Mouse (Mus musculus) CH12.LX (cell line): ENCODE data around the gene Polr2a. TPM values are rescaled to one million over a fixed set of nuclear protein-coding genes. Genes with fewer than 3 reads are reported as not detected.

Source experiments
- DNase-seq: peaks from one replicate; pipeline ENCODE4 v3.0.0-alpha.2; 2013; ENCODE audit errors: extremely low read depth
- H3K27ac ChIP-seq: 2 replicates; pipeline ENCODE4 v1.5.1; 2012; ENCODE audit warnings: low read depth, mild to moderate bottlenecking, control low read depth, moderate library complexity; ENCODE audit not compliant: insufficient read depth
- H3K27me3 ChIP-seq: replicated peaks from 2 replicates; pipeline ENCODE3; 2012; ENCODE audit warnings: inconsistent platforms
- H3K36me3 ChIP-seq, 2 experiments: replicated peaks in 1 of 2; 2 replicates each; pipeline versions ENCODE3 to v1.6.1; 2012; ENCODE audit warnings: inconsistent platforms in 1 of 2, low read length in 1 of 2, mild to moderate bottlenecking in 1 of 2, mixed read lengths in 1 of 2, moderate library complexity in 1 of 2; ENCODE audit not compliant: control insufficient read depth in 1 of 2, insufficient read depth in 1 of 2
- H3K4me1 ChIP-seq, 2 experiments: 2 replicates each; pipeline ENCODE4 v1.6.1; 2012; ENCODE audit warnings: inconsistent platforms in 1 of 2, moderate library complexity in 1 of 2; ENCODE audit not compliant: insufficient read depth in 2 of 2, control insufficient read depth in 1 of 2
- H3K4me2 ChIP-seq: 2 replicates; pipeline ENCODE4 v1.6.1; 2012; ENCODE audit warnings: low read depth, mild to moderate bottlenecking, control low read depth; ENCODE audit not compliant: poor library complexity, insufficient read depth, severe bottlenecking
- H3K4me3 ChIP-seq, 3 experiments: fragments of 150-350 bp in 1 of 3; sonication (generic) in 1 of 3; replicated peaks in 1 of 3; 2 replicates each; pipeline versions ENCODE3 to v1.5.1; 2011 to 2012; ENCODE audit warnings: low read depth in 2 of 3, low read length in 2 of 3, mild to moderate bottlenecking in 2 of 3, moderate library complexity in 2 of 3, control low read depth in 1 of 3, improper control_type of control experiment in 1 of 3, inconsistent platforms in 1 of 3, mixed read lengths in 1 of 3; ENCODE audit not compliant: poor library complexity in 1 of 3
- H3K79me2 ChIP-seq: replicated peaks from 2 replicates; pipeline ENCODE4 v1.6.1; 2012; ENCODE audit warnings: mild to moderate bottlenecking, moderate library complexity; ENCODE audit not compliant: control insufficient read depth, poor library complexity, insufficient read depth, severe bottlenecking; ENCODE audit errors: extremely low read depth
- H3K9ac ChIP-seq: 2 replicates; pipeline ENCODE4 v1.6.1; 2012; ENCODE audit warnings: low read depth, mild to moderate bottlenecking, control low read depth, moderate library complexity; ENCODE audit not compliant: insufficient read depth
- H3K9me3 ChIP-seq: replicated peaks from 2 replicates; pipeline ENCODE3; 2012; ENCODE audit warnings: low read length, inconsistent platforms, mixed read lengths
- BHLHE40 ChIP-seq: IDR thresholded peaks from 2 replicates; pipeline ENCODE4 v1.6.1; 2011; ENCODE audit warnings: mild to moderate bottlenecking, low read depth, low read length, improper control_type of control experiment
- CHD1 ChIP-seq: IDR thresholded peaks from 2 replicates; pipeline ENCODE4 v1.6.1; 2012; ENCODE audit warnings: low read depth, low read length, improper control_type of control experiment, inconsistent platforms
- E2F4 ChIP-seq: IDR thresholded peaks from 2 replicates; pipeline ENCODE4 v1.6.1; 2011; ENCODE audit warnings: low read depth, low read length, improper control_type of control experiment; ENCODE audit not compliant: insufficient replicate concordance
- ELF1 ChIP-seq: IDR thresholded peaks from 2 replicates; pipeline ENCODE4 v1.6.1; 2014; ENCODE audit warnings: low read depth, mild to moderate bottlenecking, inconsistent platforms, low read length, improper control_type of control experiment
- EP300 ChIP-seq: IDR thresholded peaks from 2 replicates; pipeline ENCODE4 v1.6.1; 2011; ENCODE audit warnings: low read length, improper control_type of control experiment
- ETS1 ChIP-seq: conservative IDR thresholded peaks from 2 replicates; pipeline ENCODE4 v1.6.1; 2012; ENCODE audit warnings: low read depth, mild to moderate bottlenecking, inconsistent platforms, low read length, improper control_type of control experiment, moderate library complexity
- HCFC1 ChIP-seq: IDR thresholded peaks from 2 replicates; pipeline ENCODE4 v1.6.1; 2012; ENCODE audit warnings: low read depth, mild to moderate bottlenecking, inconsistent platforms, low read length, improper control_type of control experiment
- IRF4 ChIP-seq: IDR thresholded peaks from 2 replicates; pipeline ENCODE4 v1.6.1; 2014; ENCODE audit warnings: low read depth, mild to moderate bottlenecking, inconsistent platforms, low read length, improper control_type of control experiment
- JUN ChIP-seq: IDR thresholded peaks from 2 replicates; pipeline ENCODE4 v1.6.1; 2011; ENCODE audit warnings: low read depth, mild to moderate bottlenecking, low read length, improper control_type of control experiment, moderate library complexity; ENCODE audit not compliant: insufficient read depth
- KAT2A ChIP-seq: IDR thresholded peaks from 2 replicates; pipeline ENCODE4 v1.6.1; 2012; ENCODE audit warnings: low read length, improper control_type of control experiment, inconsistent platforms; ENCODE audit not compliant: insufficient replicate concordance
- MAX ChIP-seq: IDR thresholded peaks from 2 replicates; pipeline ENCODE4 v1.6.1; 2011; ENCODE audit warnings: low read length, improper control_type of control experiment
- MAZ ChIP-seq: IDR thresholded peaks from 2 replicates; pipeline ENCODE4 v1.6.1; 2012; ENCODE audit warnings: low read depth, mild to moderate bottlenecking, inconsistent platforms, low read length, improper control_type of control experiment, moderate library complexity
- MEF2A ChIP-seq: IDR thresholded peaks from 2 replicates; pipeline ENCODE4 v1.6.1; 2014; ENCODE audit warnings: low read depth, mild to moderate bottlenecking, inconsistent platforms, low read length, improper control_type of control experiment, borderline replicate concordance
- MYC ChIP-seq: IDR thresholded peaks from 2 replicates; pipeline ENCODE4 v1.6.1; 2011; ENCODE audit warnings: low read depth, mild to moderate bottlenecking, improper control_type of control experiment, low read length
- NELFE ChIP-seq: IDR thresholded peaks from 2 replicates; pipeline ENCODE4 v1.6.1; 2011; ENCODE audit warnings: low read depth, low read length, improper control_type of control experiment
- NRF1 ChIP-seq: IDR thresholded peaks from 2 replicates; pipeline ENCODE4 v1.6.1; 2014; ENCODE audit warnings: low read depth, mild to moderate bottlenecking, inconsistent platforms, low read length, improper control_type of control experiment, moderate library complexity
- POLR2A ChIP-seq: IDR thresholded peaks from 2 replicates; pipeline ENCODE4 v1.6.1; 2011; ENCODE audit warnings: low read depth, mild to moderate bottlenecking, improper control_type of control experiment, low read length
- POLR2AphosphoS2 ChIP-seq: IDR thresholded peaks from 2 replicates; pipeline ENCODE4 v1.6.1; 2011; ENCODE audit warnings: low read depth, low read length, improper control_type of control experiment
- RAD21 ChIP-seq: IDR thresholded peaks from 2 replicates; pipeline ENCODE4 v1.6.1; 2011; ENCODE audit warnings: low read depth, mild to moderate bottlenecking, low read length, improper control_type of control experiment, moderate library complexity
- RCOR1 ChIP-seq: conservative IDR thresholded peaks from 2 replicates; pipeline ENCODE4 v1.6.1; 2012; ENCODE audit warnings: low read depth, mild to moderate bottlenecking, inconsistent platforms, low read length, improper control_type of control experiment
- SIN3A ChIP-seq: IDR thresholded peaks from 2 replicates; pipeline ENCODE4 v1.6.1; 2012; ENCODE audit warnings: low read length, improper control_type of control experiment, inconsistent platforms
- TBP ChIP-seq: conservative IDR thresholded peaks from 2 replicates; pipeline ENCODE4 v1.6.1; 2011; ENCODE audit warnings: low read depth, low read length, improper control_type of control experiment
- TCF12 ChIP-seq: IDR thresholded peaks from 2 replicates; pipeline ENCODE4 v1.6.1; 2014; ENCODE audit warnings: low read depth, mild to moderate bottlenecking, inconsistent platforms, low read length, improper control_type of control experiment
- UBTF ChIP-seq: IDR thresholded peaks from 2 replicates; pipeline ENCODE4 v1.6.1; 2012; ENCODE audit warnings: low read depth, mild to moderate bottlenecking, inconsistent platforms, low read length, improper control_type of control experiment, moderate library complexity
- USF1 ChIP-seq: IDR thresholded peaks from 2 replicates; pipeline ENCODE4 v1.6.1; 2014; ENCODE audit warnings: low read depth, mild to moderate bottlenecking, inconsistent platforms, low read length, improper control_type of control experiment
- ZKSCAN1 ChIP-seq: IDR thresholded peaks from 2 replicates; pipeline ENCODE4 v1.6.1; 2012; ENCODE audit warnings: low read depth, inconsistent platforms, low read length, improper control_type of control experiment, borderline replicate concordance
- ZMIZ1 ChIP-seq: IDR thresholded peaks from 2 replicates; pipeline ENCODE4 v1.6.1; 2012; ENCODE audit warnings: low read depth, mild to moderate bottlenecking, inconsistent platforms, low read length, improper control_type of control experiment
- dilution Hi-C: fragments of 300-500 bp; cut with MboI; formaldehyde crosslinking; loops from 2 replicates; pipeline ENCODE4 v1.14.3; 2020; ENCODE audit warnings: low sequenced_read_pairs; ENCODE audit not compliant: extremely low pct_unique_long_range_greater_than_20kb, extremely low pct_ligation_motif_present
- in situ Hi-C: fragments of 300-500 bp; cut with MboI; formaldehyde crosslinking; loops from 3 replicates; pipeline ENCODE4 v1.14.3; 2019; ENCODE audit warnings: low sequenced_read_pairs, low pct_ligation_motif_present, low pct_unique_long_range_greater_than_20kb, mixed read lengths
- polyA plus RNA-seq: library from polyadenylated mRNA; unstranded; fragments of >175 nt; gene quantifications from 2 replicates; pipeline ENCODE4 v1.2.1, GENCODE M21; 2012; ENCODE audit warnings: low read depth; ENCODE audit not compliant: insufficient read length
- total RNA-seq, 2 experiments: library from RNA; depleted of rRNA; stranded (reverse); fragments of 300-350 nt in 1 of 2; fragments of >200 nt in 1 of 2; gene quantifications; 2 replicates each; pipeline ENCODE4 v1.2.3; 2012 to 2014

The Polr2a gene
- total RNA-seq (2012; rRNA removed) (44.5 and 45.0 TPM in 2 replicates), total RNA-seq (2014; rRNA removed) (10.3 and 14.8 TPM in 2 replicates), polyA plus RNA-seq (137 and 162 TPM in 2 replicates)

- TF ChIP-seq ETS1: peak; percentile 15; the same call in 1 of the 2 replicates
- no peak for TF ChIP-seq ZKSCAN1
- TF ChIP-seq ELF1: peak; percentile 69; the same call in 1 of the 2 replicates
- peak; percentile 68; the same call in 1 of the 2 replicates for TF ChIP-seq KAT2A
- peak; percentile 10; the same call in 1 of the 2 replicates for TF ChIP-seq RCOR1
- peak; percentile 100 for TF ChIP-seq POLR2AphosphoS2
- no peak for TF ChIP-seq RAD21
- TF ChIP-seq TCF12: peak; percentile 100
- TF ChIP-seq MYC: peak; percentile 11; the same call in 1 of the 2 replicates
- TF ChIP-seq ZMIZ1: peak; percentile 100
- no peak for TF ChIP-seq EP300
- TF ChIP-seq SIN3A: peak; percentile 78
- no peak; the same call in 1 of the 2 replicates for TF ChIP-seq MAX
- peak; percentile 99 for TF ChIP-seq TBP
- TF ChIP-seq NELFE: peak; percentile 100
- TF ChIP-seq POLR2A: peak; percentile 100
- TF ChIP-seq UBTF: no peak
- TF ChIP-seq BHLHE40: no peak
- no peak for TF ChIP-seq MAZ
- TF ChIP-seq JUN: no peak
- peak; percentile 77 for TF ChIP-seq MEF2A
- TF ChIP-seq CHD1: peak; percentile 98
- TF ChIP-seq NRF1: peak; percentile 60; the same call in 1 of the 2 replicates
- TF ChIP-seq HCFC1: peak; percentile 81; the same call in 1 of the 2 replicates
- peak; percentile 93; the same call in 1 of the 2 replicates for TF ChIP-seq E2F4
- TF ChIP-seq USF1: no peak
- peak; percentile 78; the same call in 1 of the 2 replicates for TF ChIP-seq IRF4
- TF ChIP-seq, all 38 proteins: peak for 18
- Histone ChIP-seq H3K79me2 (peaks cover 41% of the 10 kb centered on the region), H3K36me3 (peaks cover 0 to 10% of the 10 kb centered on the region in 2 experiments), H3K4me3 (peak within 1 kb of the TSS; percentile 57 to 60 (median 59)), H3K27ac (peak within 1 kb of the TSS; percentile 92), H3K9me3 (no peaks in the 10 kb centered on the region), H3K4me1 (peaks cover 12 to 43% of the 10 kb centered on the region in 2 experiments), H3K4me2 (peak within 1 kb of the TSS; percentile 98), H3K27me3 (no peaks in the 10 kb centered on the region), H3K9ac (peak within 1 kb of the TSS; percentile 93)
- in situ Hi-C loops (loop anchor here (5.0 kb wide), 1 partner anchor 34 kb away; no protein-coding TSS in a partner anchor), dilution Hi-C loops (no loop called here)
- DNase-seq: peak; percentile 97
Measured at GRCm38 (mm10) chr11:69758478-69758970, at the start of gene Polr2a. Gene Polr2a (minus strand): TSS chr11:69758637.
